Mouse (Mus musculus): ENCODE measurements around the gene Bicra.

Gene Bicra

DNA sequence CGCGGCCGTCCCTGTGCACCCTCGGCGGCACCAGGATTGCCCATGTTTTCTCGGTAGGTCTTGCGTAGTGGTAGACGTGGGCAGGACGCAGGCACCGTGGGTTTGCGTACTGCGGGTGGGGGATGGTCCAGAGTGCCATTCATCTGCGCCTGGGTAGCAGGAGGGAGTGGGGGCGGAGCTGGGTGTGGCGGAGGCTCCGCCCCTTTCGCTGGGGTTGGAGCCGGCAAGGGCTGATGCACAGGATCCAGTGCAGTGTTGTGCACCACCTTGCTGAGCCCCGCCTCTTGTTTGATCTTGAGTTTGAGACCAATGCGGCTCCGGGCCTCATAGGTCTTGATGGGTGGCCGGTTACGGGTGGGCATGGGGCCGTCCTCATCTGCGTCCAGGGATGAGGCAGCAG lies 75.5 kb downstream of the Bicra start:
- no peak for DNase-seq (ENCODE audit: low spot score in 2 of 2)

DNA sequence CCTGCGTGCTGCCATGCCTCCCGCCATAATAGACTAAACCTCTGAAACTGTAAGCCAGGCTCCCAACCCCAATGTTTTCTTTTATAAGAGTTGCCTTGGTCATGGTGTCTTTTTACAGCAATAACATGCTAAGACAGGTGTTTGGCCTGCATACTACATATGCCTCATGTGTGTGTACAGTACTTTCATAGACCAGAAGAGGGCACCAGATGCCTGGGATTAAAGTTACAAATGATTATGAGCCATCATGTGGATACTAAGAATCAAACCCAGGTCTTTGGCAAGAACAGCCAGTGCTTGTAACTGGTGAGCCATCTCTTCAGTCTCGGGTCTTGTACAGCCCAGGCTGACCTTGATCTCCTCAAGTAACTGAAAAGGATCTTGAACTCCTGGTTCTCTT lies 78.0 kb downstream of the Bicra start:
- no peak for DNase-seq (ENCODE audit: low spot score in 2 of 2)

DNA sequence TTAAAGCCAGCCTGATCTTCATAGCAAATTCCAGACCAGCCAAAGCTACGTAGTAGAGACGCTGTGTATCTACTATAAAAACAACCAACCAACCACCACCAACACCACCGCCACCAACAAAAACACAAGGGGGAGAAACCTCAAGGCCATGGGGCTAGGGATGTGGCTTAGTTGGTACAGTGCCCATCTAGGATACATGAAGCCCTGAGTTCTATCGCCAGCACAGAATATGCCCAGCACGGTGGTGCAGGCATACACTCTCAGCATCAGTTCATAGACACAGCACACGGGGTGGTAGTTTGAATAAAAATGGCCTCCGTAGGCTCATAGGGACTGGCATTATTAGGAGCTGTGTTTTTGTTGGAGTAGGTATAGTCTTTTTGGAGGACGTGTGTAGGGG lies 79.4 kb downstream of the Bicra start:
- no peak for DNase-seq (ENCODE audit: low spot score in 2 of 2)

DNA sequence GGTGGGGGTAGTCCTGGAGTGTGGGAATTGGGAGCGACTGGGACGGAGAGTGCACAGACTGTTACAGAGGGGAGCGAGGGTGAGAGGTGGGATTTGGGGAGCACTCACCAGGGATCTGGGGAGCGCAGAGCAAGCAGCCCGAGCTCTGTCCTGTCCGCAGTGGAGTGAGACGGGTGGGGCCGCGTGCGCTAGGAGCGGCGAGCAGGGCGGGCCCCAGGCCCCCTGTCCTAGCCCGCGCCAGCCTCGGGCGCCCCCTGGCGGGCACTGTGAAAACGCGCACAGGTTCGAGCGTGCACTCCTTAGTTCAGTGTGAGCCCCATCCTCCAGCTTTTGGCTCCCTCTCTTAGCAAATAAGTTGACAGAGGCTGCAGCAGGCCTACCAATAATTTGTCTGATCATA lies 80.4 kb downstream of the Bicra start, which contains the start of gene Ehd2:
TSS of gene Ehd2 (minus strand) at position 256 of the 400 bp plus-strand sequence.
- no peak for DNase-seq (ENCODE audit: low spot score in 2 of 2)

DNA sequence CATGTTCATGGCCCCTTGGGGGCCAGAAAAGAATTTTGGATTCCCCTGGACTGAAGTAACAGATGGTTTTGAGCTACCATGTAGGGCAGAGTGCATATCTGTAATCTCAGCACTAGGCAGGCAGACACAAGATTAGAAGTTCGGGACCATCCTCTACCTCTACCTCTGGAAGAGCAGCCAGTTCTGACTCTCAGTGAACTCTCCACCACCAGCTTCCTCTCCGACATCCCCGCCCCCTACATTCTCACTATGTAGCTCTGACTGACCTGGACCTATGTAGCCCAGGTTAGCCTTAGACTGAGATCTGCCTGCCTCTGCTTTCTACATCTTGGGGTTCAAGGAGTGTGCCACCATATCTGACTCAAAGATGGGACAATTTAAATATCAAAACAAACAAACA lies 81.2 kb downstream of the Bicra start:
- no peak for DNase-seq (ENCODE audit: low spot score in 2 of 2)

DNA sequence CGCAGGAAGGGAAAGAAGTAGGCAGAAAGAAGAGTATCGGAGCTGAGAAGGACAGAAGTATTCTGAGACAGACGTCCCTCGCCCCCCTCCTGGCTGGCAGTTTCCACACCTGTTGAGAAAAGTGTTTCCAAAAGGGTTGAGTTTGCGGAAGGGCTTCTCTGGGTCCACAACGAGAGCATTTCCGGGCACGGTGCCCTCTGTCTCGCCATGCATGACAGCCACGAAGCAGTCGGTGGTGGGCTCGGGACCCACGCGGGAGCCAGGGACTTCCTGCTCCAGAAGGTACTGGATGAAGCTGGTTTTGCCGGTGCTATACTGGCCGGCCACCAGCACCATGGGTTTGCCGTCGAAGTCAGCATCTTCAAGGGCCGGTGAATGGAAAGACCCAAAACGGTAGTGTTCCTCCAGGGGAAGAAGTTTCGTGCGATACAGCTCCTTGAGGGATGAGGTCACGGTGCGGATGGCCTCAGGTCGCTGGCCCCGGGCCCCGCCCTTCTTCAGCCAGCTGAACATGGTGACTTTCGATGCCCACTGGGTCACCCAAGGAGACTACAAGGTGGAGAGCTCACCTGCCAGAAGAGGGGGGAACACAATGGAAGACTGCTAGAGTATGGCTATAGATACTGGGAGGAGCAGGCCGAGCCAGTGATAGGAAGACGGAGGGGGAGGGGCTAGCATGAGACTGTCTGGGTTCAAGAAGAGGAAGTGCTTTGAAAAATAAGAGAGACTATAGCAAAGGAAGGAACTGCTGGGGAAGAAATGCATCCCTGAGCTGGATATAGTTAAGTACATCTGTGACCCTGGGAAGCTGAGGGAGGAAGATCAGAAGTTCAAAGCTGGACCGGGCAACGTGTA lies 83.7 kb downstream of the Bicra start:
- no peak for DNase-seq (ENCODE audit: low spot score in 2 of 2)

DNA sequence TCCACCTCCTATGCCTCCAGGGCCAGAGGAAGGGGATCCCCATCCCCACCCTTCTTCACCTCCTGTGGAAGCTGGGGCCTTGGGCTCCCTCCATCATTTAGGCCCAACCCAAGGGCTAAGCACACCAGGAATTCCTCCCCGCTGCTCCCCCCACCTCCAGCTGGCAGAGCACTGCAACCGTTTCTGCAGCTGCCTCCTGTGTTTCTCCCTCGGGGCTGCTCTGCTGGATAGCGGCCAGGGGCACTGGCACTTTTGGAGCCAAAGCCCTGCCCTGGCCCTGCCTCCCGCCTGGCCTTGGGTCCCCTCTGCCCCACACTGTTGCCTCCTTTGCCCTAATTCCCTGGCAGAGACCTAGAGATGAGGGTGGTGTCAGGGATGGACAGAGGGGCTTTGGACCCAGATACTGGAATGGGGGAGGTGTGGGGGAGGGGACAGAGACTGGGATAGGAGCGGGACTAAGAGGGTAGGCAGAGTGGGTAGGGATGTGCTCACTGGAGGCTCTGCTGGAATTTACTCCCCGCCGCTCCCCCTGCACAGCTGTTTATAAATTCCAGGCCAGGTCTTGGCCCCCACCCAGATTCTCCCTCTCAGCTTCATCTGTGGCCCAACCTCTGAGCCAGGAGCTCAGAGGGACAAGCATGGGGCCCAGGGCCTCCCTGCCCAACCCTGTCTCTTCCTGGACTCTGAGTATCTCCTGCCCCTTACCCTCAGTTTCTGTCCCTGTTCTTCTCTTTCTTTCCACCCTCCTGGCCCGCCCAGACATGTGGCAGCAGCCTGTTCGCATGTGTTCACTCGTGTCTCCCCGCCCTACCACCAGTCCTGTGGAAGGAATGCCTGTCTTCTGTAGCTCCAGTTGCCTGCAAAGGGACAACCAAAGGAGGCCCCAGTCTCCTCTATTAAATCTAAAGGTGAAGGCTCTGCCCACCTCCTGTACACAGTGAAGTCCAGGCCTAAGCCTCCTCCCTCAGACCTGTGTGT lies 85.1 kb downstream of the Bicra start:
- no peak for DNase-seq (ENCODE audit: low spot score in 2 of 2)

DNA sequence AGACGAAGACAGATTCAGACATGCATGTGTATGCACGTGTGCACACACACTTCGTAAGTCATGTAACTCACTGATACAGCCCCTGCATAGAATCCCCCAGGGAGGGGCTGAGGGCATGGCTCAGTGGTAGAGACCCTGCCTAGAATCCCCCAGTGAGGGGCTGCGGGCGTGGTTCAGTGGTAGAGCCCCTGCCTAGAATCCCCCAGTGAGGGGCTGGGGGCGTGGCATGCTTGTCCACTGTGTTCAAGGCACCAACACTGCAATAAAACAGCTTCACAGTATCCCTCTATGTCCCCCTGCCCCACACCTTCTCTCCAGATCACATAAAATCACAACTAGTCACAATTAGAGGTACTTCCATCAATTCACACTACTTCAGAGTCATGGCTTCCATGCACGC lies 85.9 kb downstream of the Bicra start:
- DNase-seq (ENCODE audit: low spot score in 2 of 2): no peak

DNA sequence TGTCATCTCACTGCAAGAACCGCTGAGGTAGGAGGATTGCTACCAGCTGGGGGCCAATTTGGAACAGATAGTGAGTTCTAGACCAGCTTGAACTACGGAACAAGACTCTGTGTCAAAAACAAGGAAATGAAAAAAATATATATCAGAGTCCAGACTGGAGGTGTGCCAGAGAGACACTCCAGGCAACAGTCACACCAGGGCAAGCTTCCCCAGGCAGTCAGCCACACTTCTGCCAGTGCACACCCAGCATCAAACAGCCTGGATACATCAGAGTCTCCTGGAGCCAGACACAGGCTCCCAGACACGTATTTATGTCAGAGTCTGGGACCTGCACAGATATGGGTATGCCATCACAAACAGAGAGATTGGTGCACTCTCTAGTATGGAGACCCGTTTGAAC lies 86.5 kb downstream of the Bicra start:
- no peak for DNase-seq (ENCODE audit: low spot score in 2 of 2)

DNA sequence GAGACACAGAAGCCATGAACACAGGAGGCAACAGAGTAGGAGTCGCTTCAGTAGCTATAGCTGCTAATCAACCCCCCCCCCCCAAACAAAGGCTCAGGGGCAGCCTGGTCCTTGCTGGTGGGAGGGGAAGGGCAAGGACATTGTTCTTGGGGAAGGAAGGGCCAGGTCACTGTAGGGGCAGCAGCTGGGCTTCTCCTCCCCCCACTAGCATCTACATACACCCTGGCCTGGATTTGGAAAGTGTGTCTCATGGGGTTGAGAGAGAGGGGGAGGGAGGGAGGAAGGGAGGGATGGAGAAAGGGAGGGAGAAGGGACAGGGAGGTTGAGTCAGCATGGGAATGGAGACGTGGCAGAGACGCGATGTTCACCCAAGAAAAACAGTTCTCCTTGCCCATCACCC lies 87.0 kb downstream of the Bicra start:
- DNase-seq (ENCODE audit: low spot score in 2 of 2): no peak

DNA sequence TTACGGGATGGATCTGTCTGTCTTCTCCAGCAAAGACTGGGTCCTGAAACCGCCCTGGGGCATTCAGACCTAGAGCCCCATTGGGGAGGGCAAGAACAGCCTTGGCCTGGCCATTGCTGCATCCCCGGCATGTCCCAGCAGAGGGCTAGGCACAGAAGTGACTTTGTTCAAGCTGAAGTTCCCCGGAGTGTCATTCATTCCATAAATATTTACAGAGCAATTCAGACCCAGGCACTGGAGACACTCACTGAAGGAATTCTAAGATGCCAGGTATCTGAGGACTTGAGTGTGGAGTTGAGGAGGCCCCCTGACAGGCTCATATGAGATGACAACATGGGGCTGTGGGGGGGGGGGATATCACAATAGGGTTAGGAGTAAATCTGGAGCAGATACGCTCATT lies 91.6 kb downstream of the Bicra start:
- DNase-seq (ENCODE audit: low spot score in 2 of 2): no peak

DNA sequence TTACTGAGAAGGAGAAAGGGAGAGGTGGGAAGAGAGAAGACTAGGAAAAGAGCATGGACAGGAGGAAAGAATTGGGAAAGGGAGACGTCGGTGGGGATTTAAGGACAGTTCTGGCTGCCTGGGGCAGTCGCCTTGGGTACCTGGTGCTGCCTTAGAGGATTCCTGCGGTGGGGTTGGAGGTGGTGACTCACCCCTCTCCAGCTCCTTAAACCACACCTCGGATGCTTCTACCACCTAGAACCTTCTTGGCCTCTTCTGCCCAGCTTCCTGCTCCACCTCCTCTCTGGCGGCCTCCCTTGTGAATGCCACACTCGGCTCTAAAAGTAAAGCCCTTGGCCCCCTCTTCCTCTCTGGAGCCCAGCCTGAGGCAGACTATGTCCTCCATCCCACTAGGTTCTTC lies 92.2 kb downstream of the Bicra start:
- no peak for DNase-seq (ENCODE audit: low spot score in 2 of 2)

DNA sequence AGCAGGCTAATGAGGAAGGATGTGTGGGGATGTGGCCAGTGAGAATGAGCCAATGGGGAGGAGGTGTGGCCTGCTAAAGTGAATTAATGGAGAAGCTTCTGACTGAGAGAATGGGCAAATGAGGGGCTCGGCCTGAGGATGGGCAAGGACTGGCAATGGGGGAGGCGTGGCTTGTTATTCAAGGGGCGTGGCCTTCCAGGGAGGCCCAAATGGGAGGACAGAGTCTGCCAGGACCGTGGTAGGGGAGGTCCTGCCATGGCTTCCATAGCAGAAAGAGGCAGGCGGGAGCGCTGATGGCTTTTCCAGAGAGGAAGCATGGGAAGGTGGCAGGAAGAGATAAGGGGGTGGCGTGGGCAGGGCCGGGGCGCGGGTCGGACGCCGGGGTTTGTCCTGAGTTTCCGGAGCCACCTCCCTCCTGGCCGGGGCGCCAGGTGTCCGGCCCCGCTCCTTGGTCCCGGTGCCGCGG lies 92.7 kb downstream of the Bicra start:
- DNase-seq (ENCODE audit: low spot score in 2 of 2): no peak

DNA sequence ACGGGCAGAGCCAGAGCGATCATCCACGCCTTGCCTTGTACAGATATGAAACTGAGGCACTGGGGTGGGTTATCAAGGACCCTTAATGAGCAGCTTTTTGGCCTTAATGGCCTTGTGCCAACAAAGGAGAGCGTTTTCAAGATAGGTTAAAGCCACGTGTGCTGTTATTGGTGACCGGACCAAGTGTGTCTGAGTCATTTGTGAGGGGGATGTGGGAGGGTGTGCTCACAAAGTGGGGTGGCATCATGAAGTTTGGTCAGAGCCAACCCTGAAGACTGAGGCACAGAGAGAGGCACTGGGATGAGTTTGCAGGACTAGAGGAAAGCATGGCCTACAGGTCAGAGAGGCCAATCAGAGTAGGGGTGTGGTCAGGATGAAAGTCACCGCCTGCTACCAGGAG lies 93.3 kb downstream of the Bicra start:
- DNase-seq (ENCODE audit: low spot score in 2 of 2): no peak

DNA sequence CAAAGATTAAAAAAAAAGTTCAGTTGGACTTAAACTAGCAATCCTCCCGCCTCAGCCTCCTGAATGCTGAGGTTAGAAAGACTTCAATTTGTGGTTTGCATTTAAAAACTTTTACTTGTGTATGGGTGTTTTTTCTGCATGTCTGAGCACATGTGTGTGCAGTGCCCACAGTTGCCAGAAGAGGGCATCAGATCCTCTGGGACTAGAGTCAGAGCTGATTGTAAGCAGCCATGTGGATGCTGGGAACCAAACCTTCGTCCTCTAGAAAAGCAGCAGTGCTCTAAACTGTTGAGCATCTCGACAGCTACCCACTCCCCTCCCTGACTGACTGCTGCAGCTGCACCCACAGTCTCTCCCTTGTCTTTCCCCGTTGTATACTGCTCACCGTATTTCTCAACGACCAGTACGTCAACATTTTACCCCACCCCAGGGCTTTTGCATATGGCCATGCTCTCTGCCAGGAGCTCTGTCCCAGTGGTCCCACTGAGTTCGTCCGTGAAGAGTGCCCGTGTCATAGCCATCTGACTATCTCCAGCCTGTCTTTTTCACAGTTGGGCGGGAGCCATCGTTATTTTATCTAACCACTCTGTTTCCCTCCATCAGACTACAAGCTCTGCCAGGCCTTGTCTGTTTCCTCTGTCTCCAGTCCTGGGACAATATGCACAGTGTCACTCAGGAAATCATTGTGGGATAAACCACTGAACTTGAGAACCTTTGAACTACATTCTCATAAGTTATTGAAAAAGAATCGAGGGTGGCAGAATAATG lies 94.2 kb downstream of the Bicra start:
- DNase-seq (ENCODE audit: low spot score in 2 of 2): no peak

DNA sequence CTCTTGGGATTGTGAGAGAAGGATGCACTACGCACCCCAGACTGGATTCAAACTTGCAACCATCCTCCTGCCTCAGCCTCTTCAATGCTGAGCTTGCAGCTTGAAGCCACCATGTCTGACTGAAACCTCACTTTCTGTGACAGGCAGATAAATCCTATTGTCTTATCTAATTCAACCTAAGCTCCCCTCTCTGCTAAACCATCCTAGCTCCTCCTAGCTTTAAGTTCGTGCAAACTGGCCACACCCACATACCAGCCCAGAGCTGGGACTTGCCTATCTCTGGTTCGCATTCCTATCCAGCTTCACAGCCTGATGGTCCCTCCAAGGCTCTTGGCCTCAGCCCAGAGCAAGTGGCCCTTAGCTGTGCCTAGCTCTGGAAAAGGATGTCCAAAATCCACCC lies 95.3 kb downstream of the Bicra start:
- no peak for DNase-seq (ENCODE audit: low spot score in 2 of 2)

DNA sequence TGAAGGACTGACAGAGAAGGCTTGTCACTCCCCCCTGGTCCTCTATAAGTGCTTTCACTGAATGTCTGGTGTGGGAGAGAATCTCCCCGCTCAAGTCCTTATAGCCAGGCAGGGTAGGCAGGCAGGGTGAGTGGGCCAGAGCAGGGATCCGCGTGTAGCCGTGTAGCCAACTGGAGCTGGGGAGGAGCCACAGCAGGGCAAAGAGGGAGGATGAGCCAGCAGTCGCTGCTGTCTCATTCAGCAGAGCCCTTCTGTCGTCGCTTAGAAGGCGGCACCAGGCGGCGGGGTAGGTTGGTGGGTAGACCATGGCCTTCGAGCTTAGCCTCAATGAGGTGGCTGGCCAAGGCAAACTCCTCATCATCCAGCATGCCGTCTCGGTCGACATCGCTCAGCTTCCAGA lies 97.7 kb downstream of the Bicra start:
- DNase-seq (ENCODE audit: low spot score in 2 of 2): no peak

DNA sequence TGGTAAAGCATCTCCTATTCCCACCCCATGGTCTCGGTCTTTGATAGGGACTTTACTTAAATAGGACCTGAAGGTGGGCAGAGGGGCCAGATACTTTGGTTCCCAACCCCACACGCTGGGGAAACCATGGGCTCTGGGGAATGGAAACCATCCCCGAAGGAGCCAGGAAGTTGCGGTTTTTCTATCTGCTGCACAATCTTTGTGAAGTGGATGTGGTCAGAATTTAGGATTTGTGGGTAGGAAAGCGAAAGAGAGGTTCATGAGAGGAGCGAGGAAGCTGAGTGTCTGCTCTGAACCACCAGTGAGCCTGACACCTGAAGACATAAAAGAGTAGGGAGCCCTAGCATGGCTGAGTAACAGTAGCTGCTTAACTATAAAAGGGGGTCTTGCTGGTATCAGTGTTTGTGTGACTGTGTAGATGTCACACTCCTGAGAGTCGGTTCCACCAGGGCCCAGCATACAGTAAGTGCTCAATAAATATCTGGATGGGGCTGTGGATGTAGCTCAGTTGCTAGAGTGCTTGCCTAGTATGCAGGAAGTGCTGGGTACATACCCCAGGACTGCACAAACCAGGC lies 98.4 kb downstream of the Bicra start:
- DNase-seq (ENCODE audit: low spot score in 2 of 2): no peak

DNA sequence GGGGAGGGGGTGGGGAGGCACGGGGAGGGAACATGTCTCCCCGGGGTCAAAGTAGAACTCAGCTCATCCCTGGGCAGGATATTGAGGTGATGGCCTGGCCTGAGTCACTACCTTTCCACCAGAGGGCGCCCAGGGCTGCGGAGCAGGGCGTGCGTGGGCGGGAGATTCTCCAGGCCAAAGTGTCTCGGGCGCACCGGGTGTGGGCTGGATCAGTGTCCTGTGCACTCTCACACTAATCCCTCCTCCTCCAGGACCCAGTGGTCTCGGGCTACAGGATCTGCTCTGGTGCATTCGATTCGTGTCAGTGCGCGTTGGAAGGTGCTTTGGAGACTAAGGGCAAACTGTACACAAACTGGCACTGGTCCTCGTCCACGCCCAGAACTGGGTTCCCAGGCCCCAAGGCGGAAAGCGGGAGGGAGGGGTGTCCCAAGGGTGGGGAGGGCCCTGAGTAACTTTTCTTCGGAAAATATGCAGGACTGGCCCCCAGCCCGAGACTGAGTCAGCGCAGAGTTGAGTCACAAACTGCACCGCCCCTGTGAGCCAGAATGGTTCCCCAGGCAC lies 99.3 kb downstream of the Bicra start:
- DNase-seq (ENCODE audit: low spot score in 2 of 2): peak; percentile 51 to 65

DNA sequence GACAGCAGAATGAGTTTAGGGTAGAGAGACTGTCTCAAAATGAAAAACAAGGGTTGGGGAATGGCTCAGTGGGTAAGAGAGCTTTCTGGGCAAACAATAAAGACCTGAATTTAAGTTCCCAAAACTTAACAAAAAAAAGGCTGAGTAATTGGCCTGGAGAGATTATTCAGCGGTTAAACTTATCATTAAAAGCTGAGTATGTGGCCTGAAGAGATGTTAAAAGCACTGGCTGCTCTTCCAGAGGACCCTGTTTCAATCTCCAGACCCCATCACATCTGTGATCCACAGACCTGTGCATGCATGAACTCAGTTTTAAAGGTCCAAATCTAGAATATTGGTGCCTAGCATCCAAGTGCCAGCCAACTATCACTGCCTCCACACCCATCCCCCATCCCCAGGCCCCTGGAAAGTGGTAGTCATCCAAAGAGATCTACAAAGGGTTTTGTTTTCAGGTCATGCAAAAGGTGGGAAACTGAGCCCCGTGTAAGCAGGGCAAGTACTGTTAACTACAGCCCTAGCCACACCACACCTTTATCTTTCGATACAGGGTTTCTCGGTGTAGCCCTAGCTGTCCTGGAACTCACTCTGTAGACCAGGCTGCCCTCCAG lies 100.0 kb downstream of the Bicra start:
- DNase-seq (ENCODE audit: low spot score in 2 of 2): no peak
